15 mouse cellular contexts compared by ENCODE assay signal in the genomic region with DNA sequence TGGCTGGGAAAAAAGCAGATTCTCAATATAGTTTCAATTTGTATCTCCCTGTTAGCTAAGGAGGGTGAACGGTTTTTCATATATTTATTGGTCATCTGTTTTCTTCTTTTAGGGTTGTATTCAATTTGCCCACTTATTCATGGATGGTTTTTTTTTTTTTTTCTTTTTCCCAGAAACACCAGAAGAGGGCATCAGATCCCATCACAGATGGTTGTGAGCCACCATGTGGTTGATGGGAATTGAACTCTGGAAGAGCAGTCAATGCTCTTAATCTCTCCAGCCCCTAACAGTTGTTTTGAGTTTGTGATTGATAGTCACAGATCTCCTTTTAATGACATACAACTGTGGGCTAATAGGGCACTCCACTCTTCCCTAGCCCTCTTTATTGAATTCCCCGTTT.
"Had no signal": no experiment of that assay in that cellular context is flagged by ENCODE, and none has a peak within 500 bp of the region (broad histone marks: within the 10 kb centered on the region; RNA-seq: fewer than 3 reads in every experiment).

No protein-coding gene starts in this region.

- H3K9ac ChIP-seq: kidney, embryonic 15.5 days; limb, embryonic 15.5 days; liver, embryonic 12.5 days; neural tube, embryonic 13.5 days; stomach, embryonic 15.5 days had no signal

- H3K4me3 ChIP-seq: kidney, embryonic 15.5 days; limb, embryonic 15.5 days; liver, embryonic 12.5 days; midbrain, embryonic 10.5 days; neural tube, embryonic 13.5 days; stomach, embryonic 15.5 days had no signal

- DNase-seq: kidney, adult 18-20 months; kidney, postnatal 25 days; layer of hippocampus, adult 9-11 months; layer of hippocampus, postnatal 36 days; lung, postnatal 10 days; lung, postnatal 4 days; right cerebral cortex, postnatal 14 days; thymus, postnatal 36 days had no signal

- H3K4me2 ChIP-seq: kidney, embryonic 15.5 days; limb, embryonic 15.5 days; liver, embryonic 12.5 days; neural tube, embryonic 13.5 days; stomach, embryonic 15.5 days had no signal

- H3K27ac ChIP-seq: kidney, embryonic 15.5 days; limb, embryonic 15.5 days; liver, embryonic 12.5 days; midbrain, embryonic 10.5 days; neural tube, embryonic 13.5 days; stomach, embryonic 15.5 days had no signal

- ATAC-seq: liver, embryonic 12.5 days; midbrain, embryonic 16.5 days had no signal

- H3K9me3 ChIP-seq: kidney, embryonic 15.5 days; limb, embryonic 15.5 days; midbrain, embryonic 10.5 days; neural tube, embryonic 13.5 days; stomach, embryonic 15.5 days had no signal
